Mouse (Mus musculus) layer of hippocampus, adult 18-20 months (tissue): ENCODE results near the gene Zbtb2. TPM values are rescaled to one million over a fixed set of nuclear protein-coding genes. Genes with fewer than 3 reads are reported as not detected.
"Not testable (repeated sequence)": the region's sequence is repeated elsewhere in the genome, so short reads cannot be mapped to it uniquely, and the experiment has no call there.

Experiments
- DNase-seq, 2 experiments: peaks; one replicate each; pipeline ENCODE4 v3.0.0; 2022; ENCODE audit warnings: low spot score in 2 of 2
- long read RNA-seq: library from polyadenylated mRNA; stranded (forward); transcript quantifications from one replicate; pipeline ENCODE4 v2.0.0, GENCODE M21; 2021
- total RNA-seq, 2 experiments: library from RNA; stranded (reverse); gene quantifications; 2 replicates each; pipeline ENCODE4 v1.2.3; 2021

Gene Zbtb2
- total RNA-seq, result 10 to 100 TPM; 15.0 to 15.3 TPM
- long read RNA-seq, transcript Zbtb2-202 (3 exons, 3,226 nt), result major isoform, 10 of 17 reads
- long read RNA-seq, transcript Zbtb2-201 (3 exons, 3,086 nt), result minor isoform, 5 of 17 reads
- long read RNA-seq, partial matches to known transcripts, result 1 of 17 reads
- long read RNA-seq, other reads (novel, unspliced or antisense), result 1 of 17 reads

DNA sequence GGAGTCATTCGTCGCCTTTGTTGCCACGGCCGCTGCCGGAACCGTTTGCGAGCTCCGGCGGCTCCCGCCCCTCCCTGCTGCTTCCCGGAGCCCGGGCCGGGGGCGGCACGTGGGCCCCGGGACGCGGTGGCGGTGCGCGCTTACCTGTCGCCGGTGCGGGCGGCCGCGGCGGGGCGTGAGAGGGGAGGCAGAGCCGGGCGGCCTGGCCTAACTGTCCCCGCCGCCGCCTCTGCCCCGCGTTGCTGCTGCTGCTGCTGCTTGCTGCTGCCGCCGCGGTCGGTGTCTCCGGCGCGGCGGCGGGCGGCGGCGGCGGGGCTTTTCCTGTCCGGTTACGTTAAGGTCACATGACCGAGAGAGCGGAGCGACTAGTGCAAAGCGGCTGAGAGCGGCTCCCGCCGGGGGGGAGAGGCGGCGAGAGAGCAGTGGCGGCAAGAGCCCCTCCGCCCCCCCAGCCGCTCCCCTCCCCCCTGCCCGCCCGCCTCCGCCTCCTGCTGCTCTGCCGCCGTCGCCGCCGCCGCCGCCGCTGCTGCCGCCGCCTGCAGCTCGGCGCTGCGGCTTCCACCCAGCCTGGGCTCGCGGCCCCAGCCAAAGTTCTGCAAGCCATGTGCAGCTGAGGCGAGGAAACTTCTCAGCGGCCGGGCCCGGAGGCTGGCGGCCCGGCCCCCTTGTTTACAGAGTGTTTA lies at the start of gene Zbtb2:
Gene Zbtb2 (minus strand): TSS at position 408 of the 683 bp plus-strand sequence.
- peak; percentile 32 to 77 for DNase-seq

DNA sequence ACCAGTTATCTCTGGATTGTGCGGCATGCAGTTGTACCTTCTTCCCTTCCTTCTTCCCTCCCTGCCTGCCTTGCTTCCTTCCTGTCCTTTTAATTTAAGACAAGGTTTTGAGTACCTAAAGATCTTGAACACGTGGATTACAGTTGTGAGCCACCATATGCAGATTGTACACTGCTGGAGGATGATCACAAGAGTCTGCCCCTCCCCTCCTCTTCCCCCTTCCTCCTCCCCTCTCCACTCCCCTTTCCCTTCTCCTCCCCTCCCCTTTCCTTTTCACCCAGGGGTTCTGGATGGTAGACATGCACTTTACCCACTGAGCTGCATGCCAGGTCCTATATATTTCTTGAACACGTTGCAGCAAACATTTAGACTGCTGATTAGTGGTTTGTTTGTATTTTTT lies 47.5 kb upstream of the Zbtb2 start:
- no peak for DNase-seq

DNA sequence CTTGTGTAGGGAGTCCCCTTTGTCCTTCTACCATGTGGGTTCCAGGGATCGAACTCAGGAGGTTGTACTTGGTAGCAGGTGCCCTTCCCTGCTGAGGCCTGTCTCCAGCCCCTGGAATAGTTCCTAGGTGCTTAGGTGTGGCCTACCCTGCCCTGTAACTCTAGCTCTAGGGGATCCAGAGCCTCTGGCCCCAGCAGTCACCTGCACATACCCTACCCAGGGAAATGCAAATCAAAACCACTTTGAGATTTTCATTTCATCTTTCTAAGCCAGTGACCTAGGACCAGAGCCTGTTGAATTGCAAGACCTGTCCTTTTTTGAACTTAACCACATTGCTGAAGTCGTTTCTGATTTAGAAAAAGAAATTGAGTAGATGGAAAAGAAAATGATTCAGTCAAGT lies 46.0 kb upstream of the Zbtb2 start:
- not testable (repeated sequence) for DNase-seq

DNA sequence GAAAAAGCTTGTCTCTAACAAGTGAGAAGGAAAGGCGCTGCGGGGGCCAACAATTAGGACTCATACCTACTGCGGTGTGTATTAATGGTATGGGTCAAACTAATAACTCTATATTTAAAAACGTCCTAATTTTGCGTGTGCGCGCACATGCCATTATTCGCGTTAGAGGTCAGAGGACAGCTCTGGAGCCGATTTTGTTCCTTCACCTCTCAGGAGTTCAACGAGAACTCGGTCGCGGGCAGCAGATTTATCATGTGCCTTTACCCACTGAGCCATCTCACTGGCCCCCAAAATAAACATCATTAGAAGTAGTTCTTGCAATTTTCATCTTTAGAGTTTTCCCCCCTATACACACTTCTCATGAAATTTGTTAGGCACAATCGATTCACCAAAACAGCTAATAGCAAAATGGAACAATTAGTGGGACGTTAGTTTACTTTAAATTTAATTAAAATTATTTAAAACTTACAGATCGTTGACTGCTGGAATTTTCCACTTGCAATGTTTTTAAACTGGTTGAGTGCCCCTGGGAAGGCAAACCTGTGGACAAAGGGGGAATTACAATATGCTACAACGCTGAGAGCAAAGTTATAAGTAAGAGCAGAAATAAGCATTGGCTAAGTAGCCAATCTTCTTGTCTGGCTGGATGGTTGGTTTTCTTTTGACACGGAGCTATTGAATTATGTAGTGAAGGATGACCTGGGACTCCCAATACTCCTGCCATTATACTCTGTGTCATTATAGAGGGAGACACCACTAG lies 45.3 kb upstream of the Zbtb2 start:
- DNase-seq, result no peak

DNA sequence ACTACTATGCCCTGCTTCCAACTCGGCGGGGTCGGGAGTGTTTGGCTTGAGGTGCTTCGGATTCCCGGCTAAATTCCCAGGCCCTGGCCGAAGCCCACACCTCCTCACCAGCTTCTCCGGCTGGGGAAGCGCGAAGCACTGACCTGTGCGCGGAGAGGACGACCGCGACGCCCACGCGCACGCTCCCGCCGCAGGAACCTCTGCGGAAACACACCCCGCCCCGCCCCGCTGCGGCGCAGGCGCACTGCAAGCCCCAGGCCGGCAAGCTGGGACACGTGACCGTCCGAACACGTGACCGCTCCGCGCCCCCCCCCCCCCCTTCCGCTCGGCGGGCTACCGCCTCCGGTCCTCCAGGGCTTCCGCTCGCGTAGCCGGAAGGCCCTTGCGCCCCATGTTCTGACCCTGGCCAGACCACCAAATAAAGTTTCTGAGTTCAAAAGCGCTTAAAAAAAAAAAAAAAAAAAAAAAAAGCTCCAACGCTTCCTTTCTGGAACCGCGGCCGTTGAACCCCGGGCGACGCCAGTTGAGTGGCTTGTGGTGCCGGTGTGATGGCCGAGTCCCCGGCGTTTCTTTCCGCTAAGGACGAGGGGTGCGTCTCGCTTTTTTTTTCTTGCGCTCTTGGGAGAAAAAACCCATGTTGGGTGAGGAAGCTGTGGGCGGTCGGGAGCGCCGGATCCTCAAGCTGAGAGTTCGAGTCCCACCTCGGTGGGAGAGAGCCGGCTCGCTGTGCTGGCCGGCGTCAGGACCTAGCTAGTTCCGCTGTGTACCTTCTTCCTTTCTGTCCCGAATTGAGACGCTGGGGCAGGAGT lies 44.4 kb upstream of the Zbtb2 start, which contains the start of the genes Rmnd1 and Armt1:
Gene Rmnd1 (minus strand): TSS at position 266 of the 809 bp plus-strand sequence.
Gene Armt1 (plus strand): TSS at position 345 of the 809 bp plus-strand sequence.
- peak; percentile 91 to 95 for DNase-seq

DNA sequence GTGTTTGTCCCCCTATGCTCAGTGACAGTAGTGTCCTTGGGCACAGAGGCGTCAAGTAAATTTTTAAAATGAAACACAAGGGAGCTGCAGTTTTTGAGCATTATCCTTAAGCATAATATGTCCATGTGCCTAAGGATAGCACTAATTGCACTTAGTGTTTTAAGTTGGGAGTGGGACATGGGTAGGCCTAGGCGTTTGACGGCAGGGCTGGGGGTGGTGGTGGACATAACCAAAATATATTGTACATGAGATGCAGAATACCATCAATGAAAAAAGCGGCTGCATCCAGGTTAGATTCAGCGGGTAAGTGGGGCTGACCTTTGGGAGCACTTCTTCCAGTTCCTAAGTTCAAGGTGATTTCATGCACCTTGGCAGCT lies 43.8 kb upstream of the Zbtb2 start:
- no peak for DNase-seq

DNA sequence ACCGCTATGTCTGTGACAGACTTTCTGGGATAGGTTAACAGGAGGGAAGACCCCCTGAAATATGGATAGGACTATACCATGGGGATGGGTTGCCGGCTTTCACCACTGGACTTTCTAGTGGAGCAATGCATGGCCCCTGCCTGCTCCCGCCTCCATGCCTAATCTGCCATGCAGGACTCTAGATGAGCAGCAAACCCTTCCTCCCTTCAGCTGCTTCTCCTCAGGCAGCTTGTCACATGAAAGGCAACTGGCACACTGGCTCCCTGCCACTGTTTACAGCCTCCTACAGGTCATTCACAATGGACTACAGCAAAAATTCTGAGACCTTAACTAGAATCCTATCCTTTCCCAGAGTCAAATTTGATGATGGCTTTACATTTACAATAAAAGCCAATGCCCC lies 42.9 kb upstream of the Zbtb2 start:
- DNase-seq, result no peak

DNA sequence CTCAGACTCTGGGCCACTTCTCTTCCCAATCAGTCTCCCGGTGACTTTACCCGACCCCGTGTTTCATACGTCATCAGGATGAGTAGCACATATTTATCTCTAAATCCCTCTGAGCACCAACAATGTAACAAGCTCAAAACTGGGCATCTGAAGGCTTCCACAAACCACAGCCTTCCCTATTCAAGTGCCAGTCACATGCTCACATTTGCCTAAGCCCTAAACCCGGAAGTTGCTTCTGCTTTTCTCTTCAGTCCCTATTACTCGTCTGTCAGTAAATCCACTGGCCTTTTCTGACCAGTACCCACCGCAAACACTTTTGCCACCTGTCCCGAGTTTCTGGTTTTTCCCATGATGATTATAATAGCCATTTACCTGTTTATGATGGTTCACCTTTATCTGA lies 42.5 kb upstream of the Zbtb2 start:
- DNase-seq, result no peak

DNA sequence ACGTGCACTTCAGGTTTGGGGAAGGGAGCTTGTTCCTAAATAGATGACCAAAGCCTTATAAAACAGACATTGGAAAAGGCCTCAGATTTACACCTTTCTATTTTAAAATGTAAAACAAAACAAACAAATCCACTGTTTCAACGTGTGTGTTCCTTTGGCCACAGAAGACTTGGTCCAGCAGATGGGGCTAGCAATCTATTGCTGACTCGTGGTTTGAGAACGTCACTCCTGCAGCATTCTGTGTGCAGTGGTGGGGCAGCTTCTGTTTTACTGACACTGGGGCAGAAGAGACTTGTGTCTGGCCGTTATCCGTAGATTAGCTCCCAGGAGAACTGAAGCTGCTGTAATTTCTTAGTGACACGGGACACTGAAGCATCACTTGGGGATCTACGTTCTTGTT lies 37.3 kb upstream of the Zbtb2 start:
- no peak for DNase-seq

DNA sequence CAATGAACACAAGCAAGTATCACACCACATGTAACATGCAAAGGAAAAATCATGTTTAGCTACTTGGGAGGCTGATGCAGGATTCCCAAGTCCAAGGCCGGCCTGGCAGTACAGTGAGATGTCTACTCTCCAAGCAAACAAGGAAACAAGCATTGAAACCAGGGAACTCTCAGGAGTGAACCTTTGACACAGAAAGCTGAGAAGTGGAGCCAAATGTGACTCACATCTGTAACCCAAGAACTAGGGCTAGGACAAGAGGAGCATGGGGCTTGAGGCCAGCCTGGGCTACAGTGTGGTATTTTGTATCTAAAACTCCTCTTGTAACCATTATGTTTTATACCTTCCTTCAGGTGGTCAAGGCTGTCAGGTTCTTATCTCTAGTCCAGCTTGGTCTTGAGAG lies 19.3 kb upstream of the Zbtb2 start:
- no peak for DNase-seq

DNA sequence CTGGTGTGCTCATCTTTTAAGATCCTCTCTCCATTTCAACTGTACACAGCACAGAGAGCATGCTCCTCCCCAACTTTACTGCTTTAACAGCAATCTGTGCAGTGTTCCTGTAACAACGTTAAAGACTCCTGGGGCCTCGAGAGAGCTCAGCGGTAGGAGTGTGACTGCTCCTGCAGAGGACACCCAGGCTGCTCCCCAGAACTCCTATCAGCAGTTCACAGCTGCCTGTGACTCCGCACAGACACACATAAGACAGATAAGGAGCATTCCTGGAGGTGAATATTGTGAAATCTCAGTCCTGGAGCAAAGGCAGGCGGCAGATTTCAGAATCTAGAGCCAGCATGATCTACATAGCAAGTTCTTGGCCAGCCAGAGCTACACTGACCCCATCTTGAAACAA lies 17.6 kb upstream of the Zbtb2 start:
- DNase-seq, result no peak

DNA sequence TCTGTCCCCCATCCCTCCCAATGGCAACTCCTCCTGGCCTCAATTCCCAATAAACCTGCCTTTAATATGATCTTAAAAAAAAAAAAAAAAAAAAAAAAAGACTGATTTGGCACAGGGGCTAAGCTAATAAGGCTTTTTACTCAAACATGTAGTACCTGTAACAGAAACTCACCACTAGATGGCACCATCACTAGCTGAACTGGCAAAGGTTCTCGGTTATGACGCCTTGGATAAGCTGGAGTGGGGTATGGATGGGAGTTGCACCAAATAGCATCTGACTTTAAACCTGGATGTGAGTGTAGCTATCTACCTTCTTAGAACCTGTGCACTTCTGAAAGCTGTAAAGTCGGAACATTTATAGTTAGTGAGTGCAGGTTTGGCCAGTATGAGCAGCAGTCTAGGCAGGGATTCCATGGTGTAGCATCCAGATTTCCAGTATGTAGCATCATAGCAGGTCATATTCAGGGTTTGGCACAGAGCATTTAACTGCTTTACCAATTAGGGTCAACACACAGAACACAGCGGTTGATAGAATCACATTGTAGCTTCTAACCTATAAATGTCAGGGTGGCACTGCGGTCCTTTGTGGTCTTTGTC lies 17.1 kb upstream of the Zbtb2 start:
- peak in 1 of 2 experiments; percentile 81 for DNase-seq

DNA sequence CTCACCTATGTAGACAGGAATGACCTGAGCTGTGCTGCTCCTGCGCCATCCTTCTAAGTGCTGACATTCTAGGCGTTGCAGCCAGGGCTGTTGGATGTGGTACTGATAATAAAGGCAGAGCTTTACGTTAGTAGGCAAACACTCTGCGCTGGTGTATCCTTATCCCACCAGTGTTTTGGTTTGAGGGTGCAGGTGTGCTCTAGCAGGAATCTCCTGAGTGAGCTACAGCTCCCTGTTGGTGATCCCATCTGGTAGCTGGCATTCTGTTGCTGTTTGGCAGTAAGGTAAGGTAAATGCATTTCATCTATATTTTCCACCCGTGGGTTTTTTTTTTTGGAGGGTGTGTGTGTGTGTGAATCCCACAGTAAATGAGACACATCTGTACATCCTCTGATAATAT lies 10.2 kb upstream of the Zbtb2 start:
- no peak for DNase-seq

DNA sequence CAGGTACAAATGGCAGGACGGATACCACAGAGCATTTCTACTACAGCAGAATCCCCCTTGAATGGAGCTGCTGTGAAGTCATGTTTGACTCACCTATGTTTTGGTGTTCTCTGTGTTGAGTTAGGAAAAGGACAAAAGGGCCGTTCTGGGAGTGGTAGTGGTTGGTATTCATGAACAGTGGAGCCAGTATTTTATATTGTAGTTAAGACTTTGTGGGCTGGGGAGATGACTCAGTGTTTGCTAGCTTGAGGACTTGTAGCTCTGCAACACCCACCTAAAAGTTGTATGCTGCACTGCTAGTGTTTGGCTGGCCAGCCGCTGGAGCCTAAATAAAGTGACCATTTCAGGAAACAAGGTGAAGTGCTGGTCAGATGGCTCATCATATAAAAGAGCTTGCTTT lies 7.4 kb upstream of the Zbtb2 start:
- no peak for DNase-seq

DNA sequence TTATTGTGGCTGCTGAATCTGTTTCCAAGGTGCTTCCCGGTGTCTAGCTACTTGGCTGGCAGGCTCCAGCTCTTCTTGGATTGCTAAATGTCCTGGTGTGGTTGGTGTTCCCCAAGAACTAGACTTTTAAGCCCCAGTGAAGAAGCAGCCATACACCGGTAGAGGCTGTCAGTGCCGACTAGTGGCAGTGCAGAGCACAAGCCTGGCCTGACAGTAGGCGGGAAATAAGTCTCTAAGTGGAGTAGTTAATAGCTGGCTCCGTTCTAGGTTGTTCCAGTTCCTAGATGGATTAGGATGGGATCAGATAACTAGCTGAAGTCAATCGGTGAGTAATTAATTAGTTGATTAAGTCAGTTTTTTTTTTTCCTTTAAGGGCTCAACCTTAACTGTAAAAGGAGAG lies 3.9 kb upstream of the Zbtb2 start:
- DNase-seq, result peak in 1 of 2 experiments; percentile 33

DNA sequence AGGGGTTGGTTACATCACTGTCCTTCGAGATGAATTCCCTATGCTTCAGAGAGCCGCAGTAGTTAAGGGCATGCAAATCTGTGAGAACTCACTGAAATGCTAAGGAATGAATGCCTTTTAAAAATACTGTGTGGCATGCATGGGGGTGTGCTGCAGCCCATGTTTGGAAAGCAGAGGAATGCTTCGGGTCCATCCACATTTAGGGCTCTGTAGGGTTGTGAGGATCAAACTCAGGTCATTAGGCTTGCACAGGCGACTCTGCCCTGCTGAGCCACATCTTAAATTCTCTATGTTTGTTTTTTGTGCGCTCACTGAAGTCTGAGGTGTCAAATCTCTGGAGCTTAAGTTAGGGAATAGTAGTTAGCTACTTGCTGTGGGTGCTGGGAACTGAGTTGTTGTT lies 3.2 kb upstream of the Zbtb2 start:
- DNase-seq, result no peak

DNA sequence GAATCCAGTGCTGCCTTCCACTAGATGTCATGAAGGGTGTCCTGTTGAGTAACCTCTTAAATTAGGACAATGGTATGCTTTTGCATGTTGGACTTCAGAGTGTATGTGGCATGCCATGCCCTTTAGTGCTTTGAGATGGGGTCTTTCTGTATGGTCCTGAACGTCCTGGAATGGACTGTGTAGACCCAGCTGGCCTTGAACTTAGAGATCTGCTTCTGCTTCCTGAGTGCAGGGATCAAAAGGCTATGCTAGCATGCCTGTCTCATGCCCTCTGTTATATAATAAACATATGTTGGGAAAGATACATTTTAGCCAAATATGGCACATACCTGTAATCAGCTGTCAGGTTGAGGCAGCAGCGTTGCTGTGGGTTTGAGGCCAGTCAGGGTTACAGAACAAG lies 2.6 kb upstream of the Zbtb2 start:
- DNase-seq, result no peak

DNA sequence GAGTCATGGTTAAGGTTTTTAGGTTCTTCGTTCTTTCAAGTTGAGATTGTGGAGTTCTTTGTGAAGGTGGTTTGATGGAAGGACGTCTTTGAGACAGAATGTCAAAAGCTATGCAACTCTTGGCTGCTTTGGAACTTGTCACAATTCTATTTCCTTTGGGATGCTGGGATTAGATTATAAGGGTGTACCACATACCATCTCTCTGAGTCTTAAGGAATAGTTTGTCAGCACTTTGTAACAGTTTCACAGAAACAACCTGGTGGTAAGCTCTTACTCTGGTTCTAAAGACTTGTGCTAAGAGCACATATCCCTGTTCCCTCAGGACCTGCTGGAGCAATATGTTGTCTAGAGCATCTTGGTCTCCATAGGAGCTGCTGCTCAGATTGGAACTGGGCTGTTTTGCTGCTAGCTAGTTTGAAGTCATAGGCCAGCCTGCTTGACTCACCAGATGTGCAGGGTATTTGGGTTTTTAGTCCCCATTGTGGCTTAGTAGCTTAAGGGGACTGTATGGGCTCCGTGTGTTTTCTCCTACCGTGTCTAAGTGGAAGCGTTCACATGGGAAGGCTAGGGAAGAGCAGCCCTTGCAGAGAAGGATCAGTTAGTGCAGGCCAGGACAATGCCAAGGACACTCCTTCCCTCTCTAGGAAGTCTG lies 1.7 kb upstream of the Zbtb2 start:
- no peak for DNase-seq

DNA sequence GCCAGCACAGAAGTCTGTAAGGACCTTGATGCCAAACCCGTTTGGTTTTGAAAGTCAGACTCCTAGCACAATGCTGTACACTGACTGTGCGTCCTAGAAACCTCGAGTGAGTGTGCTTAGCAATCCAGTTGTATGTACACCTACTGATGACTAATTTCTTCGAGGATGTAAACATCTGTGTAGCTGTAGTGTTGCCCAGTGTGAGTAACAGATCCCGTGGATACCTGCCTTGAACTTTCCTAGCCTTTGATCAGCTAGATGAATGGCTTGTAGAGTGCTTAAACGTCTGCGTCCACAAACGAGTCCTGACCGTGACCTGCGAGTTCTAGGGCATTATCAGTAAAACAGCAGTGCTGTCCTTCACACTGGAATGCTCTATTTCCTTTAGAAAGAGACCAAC lies 1.1 kb upstream of the Zbtb2 start:
- no peak for DNase-seq

DNA sequence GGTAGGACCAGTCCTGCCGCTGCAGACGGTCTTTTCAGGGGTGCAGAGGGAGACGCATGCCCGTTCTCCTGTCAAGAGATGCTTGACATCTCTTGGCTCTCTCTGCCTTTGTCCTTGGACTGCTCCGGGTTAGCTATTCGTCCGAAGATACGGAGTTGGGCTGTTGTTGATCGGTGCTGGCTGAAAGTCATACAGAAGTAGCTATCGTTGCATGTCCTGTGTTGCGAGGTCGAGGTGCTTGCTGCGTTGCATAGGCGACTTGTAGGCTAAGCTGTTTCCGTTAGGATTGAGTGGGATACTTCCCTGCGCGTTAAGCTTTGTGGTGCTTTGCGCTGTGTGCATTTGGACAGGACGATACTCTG lies 457 bp upstream of the Zbtb2 start:
- peak in 1 of 2 experiments; percentile 27 for DNase-seq
